Mouse (Mus musculus): ENCODE measurements at regions not wholly inside any gene's neighbourhood (a gene's known extent, or its start where the extent isn't known, plus 50 kb on each side); places are given as distances from the start of the nearest gene placed in this dataset.

- DNase-seq (ENCODE audit: low read depth, low spot score) = no peak
These were observed 502.0 kb downstream of the Sqor start for GRCm38 (mm10) chr2:123267036-123267435.

DNA sequence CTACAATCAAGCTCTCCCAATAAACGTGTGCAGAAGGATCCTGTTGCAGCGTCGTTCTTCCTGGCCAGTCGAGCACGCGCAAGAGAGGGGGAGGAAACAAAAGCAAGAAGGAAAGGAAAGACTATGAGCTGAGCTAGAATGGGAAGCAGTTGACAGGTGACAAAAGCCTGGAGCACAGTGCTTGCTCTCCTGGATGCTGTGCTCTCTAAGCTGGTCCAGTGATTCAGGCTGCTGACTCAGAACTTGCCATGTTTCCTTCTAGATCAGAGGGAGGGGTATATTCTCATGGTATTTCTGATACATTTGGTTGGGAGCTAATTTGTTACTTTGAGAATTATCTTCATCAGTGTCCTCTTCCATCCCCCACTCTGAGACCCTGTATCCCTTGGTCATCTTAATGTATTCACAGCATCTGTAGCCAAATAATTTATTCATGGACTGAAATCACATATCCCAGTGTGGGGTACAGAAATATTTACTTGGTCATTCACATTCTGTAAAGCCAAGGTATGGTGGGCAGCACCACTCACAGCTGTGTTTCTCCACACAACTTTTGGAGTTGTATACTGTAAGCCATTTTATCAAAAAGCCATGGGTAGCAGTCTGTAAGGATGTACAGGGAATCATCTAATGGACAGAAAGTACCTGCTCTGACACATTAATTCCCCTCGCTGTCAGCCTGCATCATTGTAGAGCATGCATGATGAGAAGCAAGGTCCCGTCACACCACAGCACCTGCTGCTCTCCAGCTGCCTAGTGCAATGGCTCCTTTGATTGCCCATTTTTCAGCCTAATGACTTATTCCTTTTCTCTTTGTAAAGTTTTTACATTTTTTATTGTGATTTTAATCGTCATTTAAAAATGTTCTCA, 510.1 kb downstream of the Sqor start:
- no peak for DNase-seq (ENCODE audit: low read depth, low spot score)

- no peak for DNase-seq (ENCODE audit: low read depth, low spot score)
These were observed 510.8 kb downstream of the Sqor start for GRCm38 (mm10) chr2:123275736-123276330.

GRCm38 (mm10) chr2:123311554-123312276, 546.7 kb downstream of the Sqor start:
- DNase-seq (ENCODE audit: low read depth, low spot score) = no peak

DNA sequence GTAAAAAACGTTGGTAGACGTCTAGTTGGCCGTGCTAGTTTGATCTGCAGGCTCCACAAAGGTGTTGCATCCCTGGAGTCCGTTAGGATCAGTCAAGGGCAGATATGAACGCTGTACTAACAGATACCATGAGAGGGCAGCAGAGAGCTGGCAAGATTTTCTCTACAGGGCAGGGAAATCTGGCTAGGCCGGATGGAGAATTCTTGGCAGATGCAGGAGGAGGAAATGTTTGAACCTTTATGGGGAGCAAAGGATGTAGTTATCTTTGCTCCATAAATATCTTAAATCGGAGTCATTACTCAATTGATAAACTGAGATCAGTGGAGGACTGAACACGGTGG, 547.2 kb downstream of the Sqor start:
- peak; percentile 49 for DNase-seq (ENCODE audit: low read depth, low spot score)

- DNase-seq (ENCODE audit: low read depth, low spot score) = no peak
These were observed 555.5 kb downstream of the Sqor start for GRCm38 (mm10) chr2:123320448-123321097.

GRCm38 (mm10) chr2:123323769-123324168, 558.7 kb downstream of the Sqor start:
- DNase-seq (ENCODE audit: low read depth, low spot score) = no peak

DNA sequence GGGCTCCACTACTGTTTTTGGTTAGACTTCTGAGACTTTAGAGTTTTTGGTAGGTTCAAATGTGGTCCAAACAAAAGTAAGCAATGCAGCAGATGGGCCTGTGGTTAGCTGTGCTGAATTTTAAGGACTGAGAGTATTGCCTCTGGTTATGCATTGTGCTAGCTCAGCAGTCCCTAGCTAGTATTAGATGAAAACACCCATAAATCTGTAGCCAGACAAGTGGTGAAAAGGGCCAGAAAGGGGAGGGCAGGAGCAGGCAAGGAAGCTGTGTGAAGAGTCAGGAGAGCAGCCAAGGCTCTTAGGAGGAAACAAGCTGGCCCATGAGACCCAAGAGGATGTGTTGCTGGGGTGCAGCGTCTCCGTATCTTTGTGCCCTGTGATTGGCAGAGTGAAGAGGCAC, 559.9 kb downstream of the Sqor start:
- no peak for DNase-seq (ENCODE audit: low read depth, low spot score)

- no peak for DNase-seq (ENCODE audit: low read depth, low spot score)
These were observed 584.7 kb downstream of the Sqor start for GRCm38 (mm10) chr2:123349625-123350346.

- peak; percentile 3 for DNase-seq (ENCODE audit: low read depth, low spot score)
These were observed 599.2 kb downstream of the Sqor start for GRCm38 (mm10) chr2:123364204-123364603.

DNA sequence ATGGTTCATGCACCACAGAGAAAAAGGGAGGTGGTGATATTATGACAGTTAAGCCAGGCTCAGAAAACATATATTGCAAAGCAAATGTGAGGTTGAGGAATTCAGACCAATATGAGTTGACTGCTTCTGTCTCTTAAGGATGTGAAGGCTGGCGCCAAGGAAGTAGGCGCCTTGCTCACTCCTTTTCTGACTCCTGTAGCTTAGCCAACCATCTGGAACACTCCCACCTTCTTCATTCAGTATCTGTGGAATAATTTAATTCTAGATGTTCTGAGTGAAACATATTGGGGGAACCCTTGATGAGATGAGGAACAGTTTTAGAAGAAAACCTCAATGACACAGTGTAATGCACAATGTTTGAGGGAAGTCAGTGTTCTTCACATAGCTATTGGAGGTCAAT, 601.5 kb downstream of the Sqor start:
- DNase-seq (ENCODE audit: low read depth, low spot score) = no peak

GRCm38 (mm10) chr2:123385622-123386418, 620.8 kb downstream of the Sqor start:
- DNase-seq (ENCODE audit: low read depth, low spot score) = no peak

- DNase-seq (ENCODE audit: low read depth, low spot score) = no peak
These were observed 622.0 kb downstream of the Sqor start for GRCm38 (mm10) chr2:123386773-123387604.

- no peak for DNase-seq (ENCODE audit: low read depth, low spot score)
These were observed 625.9 kb downstream of the Sqor start for GRCm38 (mm10) chr2:123390981-123391380.

- DNase-seq (ENCODE audit: low read depth, low spot score) = no peak
These were observed 629.3 kb downstream of the Sqor start for GRCm38 (mm10) chr2:123394296-123394695.

DNA sequence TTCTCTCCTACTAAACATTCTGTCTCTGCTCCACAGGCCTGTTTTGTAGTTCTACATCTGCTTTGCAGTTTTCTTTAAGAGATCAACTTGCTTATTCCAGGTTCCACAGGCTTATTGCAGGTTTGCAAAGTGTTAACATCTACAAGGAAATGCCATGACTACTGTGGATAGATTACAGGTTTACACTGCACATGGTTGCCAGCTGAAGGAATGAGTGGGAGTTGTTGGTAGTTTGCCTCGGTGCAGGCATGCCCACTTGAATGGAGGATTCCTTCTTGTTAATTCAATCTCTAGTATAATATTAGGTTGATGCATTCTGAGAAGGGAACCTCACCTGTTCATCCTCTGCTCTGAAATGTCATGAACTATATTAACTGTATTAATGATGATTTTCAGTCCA, 632.5 kb downstream of the Sqor start:
- no peak for DNase-seq (ENCODE audit: low read depth, low spot score)

- no peak for DNase-seq (ENCODE audit: low read depth, low spot score)
These were observed 636.0 kb downstream of the Sqor start for GRCm38 (mm10) chr2:123401064-123401463.

GRCm38 (mm10) chr2:123409075-123409474, 644.0 kb downstream of the Sqor start:
- no peak for DNase-seq (ENCODE audit: low read depth, low spot score)

- DNase-seq (ENCODE audit: low read depth, low spot score) = no peak
These were observed 631.6 kb upstream of the Sema6d start for GRCm38 (mm10) chr2:123458034-123458677.

All from retina, adult 2 months (tissue).